Mouse (Mus musculus): ENCODE measurements around the gene Gnai3. TPM values are rescaled to one million over a fixed set of nuclear protein-coding genes. Genes with fewer than 3 reads are reported as not detected.
A peak's percentile ranks its signal among the peaks of the same experiment; 100 is the strongest.

Gnai3 gene
- polyA plus RNA-seq, 1 experiment = 28.8 TPM

GRCm38 (mm10) chr3:108085281-108085720 is 60.6 kb downstream of the Gnai3 start:
- H3K79me3 ChIP-seq (ENCODE audit: low read depth) = peaks cover 38% of the 10 kb centered on the region
- TF ChIP-seq USF1 (IDR thresholded peaks at IDR 0.05; ENCODE audit: low read depth) (no peak), CTCF (IDR thresholded peaks at IDR 0.05; ENCODE audit: control insufficient read depth, insufficient read depth, insufficient read length) (no peak), MAX (IDR thresholded peaks at IDR 0.05) (no peak), MYOD1 (IDR thresholded peaks at IDR 0.05; ENCODE audit: control insufficient read depth, insufficient read length, low read depth) (no peak), CEBPB (IDR thresholded peaks at IDR 0.05; ENCODE audit: low read depth) (no peak), FOSL1 (IDR thresholded peaks at IDR 0.05; ENCODE audit: insufficient read depth, low read length, poor library complexity, severe bottlenecking) (no peak), MYOG (IDR thresholded peaks at IDR 0.05; ENCODE audit: control insufficient read depth, extremely low read depth, insufficient read length) (no peak)
- H3K27me3 ChIP-seq (ENCODE audit: control insufficient read depth, insufficient read depth, insufficient read length) = no peaks in the 10 kb centered on the region
- peaks cover 19% of the 10 kb centered on the region for H3K36me3 ChIP-seq (ENCODE audit: control insufficient read depth, insufficient read depth)
- peaks cover 70% of the 10 kb centered on the region for H3K79me2 ChIP-seq (ENCODE audit: control insufficient read depth, insufficient read depth)
- H3ac ChIP-seq (ENCODE audit: control insufficient read depth, insufficient read length, low read depth) = peak overlapping the region; percentile 79
- peak overlapping the region; percentile 79 for H3K4me3 ChIP-seq (ENCODE audit: insufficient read depth, poor library complexity, severe bottlenecking)

- no peaks in the 10 kb centered on the region for H3K27me3 ChIP-seq (ENCODE audit: control insufficient read depth, insufficient read depth, insufficient read length)
- peak overlapping the region; percentile 79 for H3ac ChIP-seq (ENCODE audit: control insufficient read depth, insufficient read length, low read depth)
- H3K79me3 ChIP-seq (ENCODE audit: low read depth) = peaks cover 38% of the 10 kb centered on the region
- TF ChIP-seq FOSL1 (IDR thresholded peaks at IDR 0.05; ENCODE audit: insufficient read depth, low read length, poor library complexity, severe bottlenecking) (no peak), USF1 (IDR thresholded peaks at IDR 0.05; ENCODE audit: low read depth) (no peak), MYOD1 (IDR thresholded peaks at IDR 0.05; ENCODE audit: control insufficient read depth, insufficient read length, low read depth) (no peak), MYOG (IDR thresholded peaks at IDR 0.05; ENCODE audit: control insufficient read depth, extremely low read depth, insufficient read length) (no peak), MAX (IDR thresholded peaks at IDR 0.05) (no peak), CTCF (IDR thresholded peaks at IDR 0.05; ENCODE audit: control insufficient read depth, insufficient read depth, insufficient read length) (no peak), CEBPB (IDR thresholded peaks at IDR 0.05; ENCODE audit: low read depth) (no peak)
- peaks cover 75% of the 10 kb centered on the region for H3K79me2 ChIP-seq (ENCODE audit: control insufficient read depth, insufficient read depth)
- peaks cover 23% of the 10 kb centered on the region for H3K36me3 ChIP-seq (ENCODE audit: control insufficient read depth, insufficient read depth)
- H3K4me3 ChIP-seq (ENCODE audit: insufficient read depth, poor library complexity, severe bottlenecking) = peak overlapping the region; percentile 79
These were observed 61.1 kb downstream of the Gnai3 start for GRCm38 (mm10) chr3:108084767-108085270.

GRCm38 (mm10) chr3:108083904-108084407 is 62.0 kb downstream of the Gnai3 start:
- Histone ChIP-seq H3K79me3 (ENCODE audit: low read depth) (peaks cover 38% of the 10 kb centered on the region), H3K79me2 (ENCODE audit: control insufficient read depth, insufficient read depth) (peaks cover 79% of the 10 kb centered on the region), H3ac (ENCODE audit: control insufficient read depth, insufficient read length, low read depth) (no peak overlapping the region), H3K4me3 (ENCODE audit: insufficient read depth, poor library complexity, severe bottlenecking) (no peak overlapping the region), H3K36me3 (ENCODE audit: control insufficient read depth, insufficient read depth) (peaks cover 28% of the 10 kb centered on the region), H3K27me3 (ENCODE audit: control insufficient read depth, insufficient read depth, insufficient read length) (no peaks in the 10 kb centered on the region)
- no peak for TF ChIP-seq USF1 (IDR thresholded peaks at IDR 0.05; ENCODE audit: low read depth)
- TF ChIP-seq MYOG (IDR thresholded peaks at IDR 0.05; ENCODE audit: control insufficient read depth, extremely low read depth, insufficient read length) = no peak
- no peak for TF ChIP-seq MYOD1 (IDR thresholded peaks at IDR 0.05; ENCODE audit: control insufficient read depth, insufficient read length, low read depth)
- no peak for TF ChIP-seq CEBPB (IDR thresholded peaks at IDR 0.05; ENCODE audit: low read depth)
- no peak for TF ChIP-seq FOSL1 (IDR thresholded peaks at IDR 0.05; ENCODE audit: insufficient read depth, low read length, poor library complexity, severe bottlenecking)
- no peak for TF ChIP-seq MAX (IDR thresholded peaks at IDR 0.05)
- TF ChIP-seq CTCF (IDR thresholded peaks at IDR 0.05; ENCODE audit: control insufficient read depth, insufficient read depth, insufficient read length) = no peak

GRCm38 (mm10) chr3:108083161-108083560 is 62.8 kb downstream of the Gnai3 start:
- Histone ChIP-seq H3K79me2 (ENCODE audit: control insufficient read depth, insufficient read depth) (peaks cover 79% of the 10 kb centered on the region), H3K4me3 (ENCODE audit: insufficient read depth, poor library complexity, severe bottlenecking) (no peak overlapping the region), H3K79me3 (ENCODE audit: low read depth) (peaks cover 38% of the 10 kb centered on the region), H3K36me3 (ENCODE audit: control insufficient read depth, insufficient read depth) (peaks cover 35% of the 10 kb centered on the region), H3K27me3 (ENCODE audit: control insufficient read depth, insufficient read depth, insufficient read length) (no peaks in the 10 kb centered on the region), H3ac (ENCODE audit: control insufficient read depth, insufficient read length, low read depth) (no peak overlapping the region)
- TF ChIP-seq CTCF (IDR thresholded peaks at IDR 0.05; ENCODE audit: control insufficient read depth, insufficient read depth, insufficient read length) (no peak), FOSL1 (IDR thresholded peaks at IDR 0.05; ENCODE audit: insufficient read depth, low read length, poor library complexity, severe bottlenecking) (no peak), MAX (IDR thresholded peaks at IDR 0.05) (no peak), USF1 (IDR thresholded peaks at IDR 0.05; ENCODE audit: low read depth) (no peak), MYOD1 (IDR thresholded peaks at IDR 0.05; ENCODE audit: control insufficient read depth, insufficient read length, low read depth) (no peak), MYOG (IDR thresholded peaks at IDR 0.05; ENCODE audit: control insufficient read depth, extremely low read depth, insufficient read length) (no peak)

GRCm38 (mm10) chr3:108082251-108082875 is 63.6 kb downstream of the Gnai3 start:
- H3K4me3 ChIP-seq (ENCODE audit: insufficient read depth, poor library complexity, severe bottlenecking) = no peak overlapping the region
- peaks cover 75% of the 10 kb centered on the region for H3K79me2 ChIP-seq (ENCODE audit: control insufficient read depth, insufficient read depth)
- H3ac ChIP-seq (ENCODE audit: control insufficient read depth, insufficient read length, low read depth) = no peak overlapping the region
- peaks cover 38% of the 10 kb centered on the region for H3K79me3 ChIP-seq (ENCODE audit: low read depth)
- TF ChIP-seq FOSL1 (IDR thresholded peaks at IDR 0.05; ENCODE audit: insufficient read depth, low read length, poor library complexity, severe bottlenecking) = no peak
- no peak for TF ChIP-seq USF1 (IDR thresholded peaks at IDR 0.05; ENCODE audit: low read depth)
- TF ChIP-seq MYOG (IDR thresholded peaks at IDR 0.05; ENCODE audit: control insufficient read depth, extremely low read depth, insufficient read length) = no peak
- TF ChIP-seq MAX (IDR thresholded peaks at IDR 0.05) = no peak
- TF ChIP-seq CTCF (IDR thresholded peaks at IDR 0.05; ENCODE audit: control insufficient read depth, insufficient read depth, insufficient read length) = no peak
- TF ChIP-seq MYOD1 (IDR thresholded peaks at IDR 0.05; ENCODE audit: control insufficient read depth, insufficient read length, low read depth) = no peak
- TF ChIP-seq CEBPB (IDR thresholded peaks at IDR 0.05; ENCODE audit: low read depth) = no peak
- no peaks in the 10 kb centered on the region for H3K27me3 ChIP-seq (ENCODE audit: control insufficient read depth, insufficient read depth, insufficient read length)
- H3K36me3 ChIP-seq (ENCODE audit: control insufficient read depth, insufficient read depth) = peaks cover 43% of the 10 kb centered on the region
